Mouse (Mus musculus): ENCODE results near the gene Usp34.
"Not testable (repeated sequence)": the region's sequence is repeated elsewhere in the genome, so short reads cannot be mapped to it uniquely, and the experiment has no call there.

The Usp34 gene

DNA sequence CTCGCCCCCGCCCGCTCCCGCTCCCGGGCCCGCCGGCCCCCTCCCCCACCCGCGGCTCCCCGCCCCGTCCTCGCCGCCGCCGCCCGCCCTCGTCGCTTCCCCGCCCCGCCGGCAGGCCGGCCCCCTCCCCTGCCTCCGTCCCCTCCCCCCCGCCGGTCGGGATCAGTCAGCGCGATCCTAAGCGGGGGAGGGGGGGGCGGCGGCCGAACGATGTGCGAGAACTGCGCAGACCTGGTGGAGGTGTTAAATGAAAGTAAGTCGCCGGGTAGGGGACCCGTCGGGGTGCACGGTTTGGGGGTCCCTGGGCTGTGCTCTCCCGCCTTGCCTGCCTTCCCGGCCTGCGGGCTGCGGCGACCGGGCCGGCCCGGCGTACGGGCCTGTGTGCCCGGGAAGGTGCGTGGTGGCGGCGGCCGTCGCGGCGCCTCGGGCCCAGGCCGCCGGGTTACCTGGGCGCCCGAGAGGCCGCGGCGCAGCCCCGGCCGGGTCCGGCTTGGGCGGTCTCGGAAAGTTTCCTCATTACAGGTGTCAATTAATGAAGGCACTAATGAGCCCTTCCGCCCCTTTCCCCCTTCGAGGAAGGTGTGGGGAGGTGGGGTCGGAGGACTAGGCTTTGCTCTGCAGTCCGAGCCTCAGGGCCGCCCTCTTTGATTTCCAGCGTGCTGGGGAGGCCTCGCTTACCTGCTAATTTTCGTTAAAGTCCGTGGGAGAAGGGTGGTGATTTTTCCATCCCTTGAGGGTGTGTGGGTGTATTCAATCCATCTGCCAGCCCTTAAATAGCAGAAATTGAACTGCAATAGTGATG lies at the start of gene Usp34:
Gene Usp34, plus strand, starts transcription at position 132 of the 802 bp plus-strand sequence.
- peak; percentile 79 for DNase-seq (ENCODE audit: low read depth)

DNA sequence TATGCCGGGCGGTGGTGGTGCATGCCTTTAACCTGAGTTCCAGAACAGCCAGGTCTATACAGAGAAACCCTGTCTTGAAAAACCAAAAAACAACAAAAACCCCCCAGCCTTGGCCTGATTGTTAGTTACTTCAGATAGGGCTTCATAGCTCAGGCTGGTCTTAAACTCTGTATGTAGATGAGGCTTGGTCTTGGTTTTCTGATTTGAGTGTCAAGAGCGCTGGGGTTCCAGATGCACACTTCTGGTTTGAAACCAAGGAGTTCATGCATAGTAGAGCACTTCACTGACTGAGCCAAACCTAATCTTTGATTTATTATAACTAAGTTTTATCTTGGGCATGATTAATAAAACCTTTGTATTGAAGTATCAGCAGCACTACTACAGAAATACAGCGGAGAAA lies 47.6 kb upstream of the Usp34 start:
- no peak for DNase-seq (ENCODE audit: low read depth)

DNA sequence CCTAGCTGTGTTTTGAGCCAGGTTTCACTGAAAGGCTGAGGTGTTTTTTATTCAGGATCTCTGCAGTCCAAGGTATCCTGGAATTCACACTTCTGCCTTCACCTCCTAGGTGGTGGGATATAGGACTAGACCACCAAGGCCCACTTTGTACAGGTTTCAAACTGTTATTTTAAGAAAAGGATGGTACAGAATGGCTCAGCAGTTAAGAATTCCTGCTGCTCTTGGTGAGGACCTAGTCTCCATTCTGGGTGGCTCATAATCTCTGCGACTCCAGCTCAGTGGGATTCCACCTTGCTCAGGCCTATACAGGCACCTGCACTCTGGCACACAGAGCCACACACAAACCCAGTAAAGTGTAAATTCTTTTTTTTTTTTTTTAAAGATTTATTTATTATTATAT lies 47.2 kb upstream of the Usp34 start:
- DNase-seq (ENCODE audit: low read depth), result no peak

DNA sequence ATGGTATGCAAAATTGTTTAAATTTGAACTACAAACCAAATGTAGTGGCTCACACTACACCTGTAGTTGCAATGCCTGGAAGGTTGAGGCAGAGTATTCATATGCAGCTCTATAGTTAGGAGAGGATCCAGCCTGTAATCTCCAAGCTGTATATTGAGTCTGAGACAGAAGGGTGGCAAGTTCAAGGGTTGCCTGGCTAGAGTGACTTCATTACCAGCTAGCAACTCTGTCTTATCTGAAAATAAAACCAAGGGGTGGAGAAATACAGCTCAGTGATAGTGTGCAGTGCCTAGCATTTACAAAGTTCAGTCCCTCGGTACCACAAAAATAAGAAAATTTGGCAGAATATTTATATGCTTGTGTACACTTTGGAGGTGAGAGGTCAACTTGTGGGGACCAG lies 46.5 kb upstream of the Usp34 start:
- DNase-seq (ENCODE audit: low read depth), result no peak

DNA sequence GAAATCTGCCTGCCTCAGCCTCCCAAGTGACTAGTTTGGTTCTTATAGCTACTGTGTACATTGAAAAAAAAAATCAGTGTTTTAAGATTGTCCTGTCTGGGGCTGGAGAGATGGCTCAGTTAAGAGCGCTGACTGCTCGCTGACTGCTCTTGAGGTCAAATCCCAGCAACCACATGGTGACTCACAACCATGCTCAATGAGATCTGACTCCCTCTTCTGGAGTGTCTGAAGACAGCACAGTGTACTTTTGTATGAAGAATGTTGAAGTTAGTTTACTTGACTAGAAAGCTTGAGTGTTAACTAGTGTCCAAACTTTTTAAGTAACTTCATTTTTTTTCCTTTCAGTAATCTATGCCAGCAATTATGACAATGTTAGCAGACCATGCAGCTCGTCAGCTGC lies 45.2 kb upstream of the Usp34 start:
- DNase-seq (ENCODE audit: low read depth), result peak; percentile 50

DNA sequence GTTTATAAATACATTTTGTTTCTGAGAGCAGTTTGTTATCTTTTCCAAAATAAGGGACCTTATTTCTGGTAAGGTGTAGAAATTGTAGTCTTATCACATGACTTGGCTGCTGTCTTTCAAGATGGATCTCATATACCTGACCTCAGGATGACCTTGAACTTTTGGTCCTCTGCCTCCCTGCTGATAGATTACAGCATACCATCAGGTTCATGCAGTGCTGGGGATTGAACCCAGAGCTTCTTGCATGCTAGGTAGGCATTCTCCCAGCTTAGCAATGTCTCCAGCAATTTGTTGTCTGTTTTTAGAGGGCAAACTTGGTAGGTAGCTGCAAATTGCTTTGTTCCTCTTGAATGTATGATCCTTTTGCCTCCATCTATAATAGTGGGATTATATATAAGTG lies 41.7 kb upstream of the Usp34 start:
- DNase-seq (ENCODE audit: low read depth), result no peak

DNA sequence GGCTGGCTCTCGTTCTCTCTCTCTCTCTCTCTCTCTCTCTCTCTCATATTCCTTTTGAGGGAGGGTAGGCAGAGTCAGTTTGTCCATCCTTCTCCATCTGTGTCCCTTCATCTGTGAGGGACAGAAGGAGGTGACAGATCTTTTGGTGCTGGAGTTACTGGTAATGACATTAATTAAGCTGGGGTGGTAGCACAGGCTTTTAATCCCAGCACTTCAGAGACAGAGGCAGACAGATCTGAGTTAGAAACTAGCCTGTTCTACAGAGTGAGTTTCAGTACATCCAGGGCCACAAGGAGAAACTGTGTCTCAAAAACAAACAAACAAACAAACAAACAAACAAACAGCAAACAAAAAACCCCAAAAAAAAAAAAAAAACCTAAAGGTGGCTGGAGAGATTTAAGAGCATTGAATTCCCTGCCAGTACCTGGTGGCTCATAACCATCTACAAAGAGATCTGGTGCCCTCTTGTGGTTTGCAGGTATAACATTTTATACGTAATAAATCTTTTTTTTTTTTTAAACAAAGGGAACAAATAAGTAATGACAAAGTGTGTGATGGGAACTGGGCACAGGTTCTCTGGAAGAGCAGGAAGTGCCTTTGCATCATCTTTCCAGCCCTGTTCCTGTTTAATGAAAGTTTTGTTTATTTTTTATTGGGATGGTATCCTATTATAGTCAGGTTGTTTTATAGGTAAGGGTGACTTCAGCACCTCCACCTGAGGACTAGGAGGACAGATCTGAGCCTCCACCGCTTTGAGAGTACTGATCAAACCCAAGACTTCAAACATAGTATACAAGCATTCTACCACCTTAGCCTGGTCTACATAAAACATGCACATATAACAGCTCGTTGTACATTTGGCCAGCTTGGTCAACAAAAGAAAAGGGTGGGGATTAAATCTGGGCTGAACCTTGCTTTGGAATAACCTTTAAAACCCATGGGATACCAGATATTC lies 34.6 kb upstream of the Usp34 start:
- DNase-seq (ENCODE audit: low read depth), result peak; percentile 78

DNA sequence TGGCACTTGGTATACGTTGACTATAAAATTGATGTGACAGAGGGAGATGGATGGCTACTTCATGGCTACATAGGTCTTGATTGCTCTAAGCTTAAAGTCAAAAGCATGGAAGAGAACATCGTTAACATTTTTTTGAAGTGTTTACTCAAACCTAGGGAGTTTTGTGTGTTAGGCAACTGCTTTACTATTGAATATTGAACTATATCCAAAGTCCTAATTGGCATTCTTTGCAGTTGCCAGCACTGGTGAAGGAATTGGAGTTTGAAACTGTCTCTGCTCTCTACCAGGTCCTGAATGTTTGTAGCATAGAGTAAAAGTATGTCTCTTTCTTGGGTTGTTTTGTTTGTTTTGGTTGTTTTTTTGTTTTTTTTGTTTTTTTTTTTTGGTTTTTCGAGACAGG lies 30.9 kb upstream of the Usp34 start:
- no peak for DNase-seq (ENCODE audit: low read depth)

DNA sequence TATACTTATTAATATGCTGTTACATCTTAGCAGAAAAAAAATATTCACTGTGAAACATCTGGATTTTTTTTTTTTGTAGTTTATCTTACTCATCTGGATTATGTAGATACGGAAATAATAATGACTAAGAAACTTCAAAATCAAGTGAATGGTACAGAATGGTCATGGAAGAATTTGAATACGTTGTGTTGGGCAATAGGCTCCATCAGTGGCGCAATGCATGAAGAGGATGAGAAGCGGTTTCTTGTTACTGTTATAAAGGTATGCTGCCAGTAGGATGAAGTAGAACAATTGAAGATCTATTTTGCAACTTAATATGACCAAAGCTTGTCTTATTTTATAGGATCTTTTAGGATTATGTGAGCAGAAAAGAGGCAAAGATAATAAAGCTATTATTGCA lies 22.2 kb upstream of the Usp34 start:
- DNase-seq (ENCODE audit: low read depth), result no peak

DNA sequence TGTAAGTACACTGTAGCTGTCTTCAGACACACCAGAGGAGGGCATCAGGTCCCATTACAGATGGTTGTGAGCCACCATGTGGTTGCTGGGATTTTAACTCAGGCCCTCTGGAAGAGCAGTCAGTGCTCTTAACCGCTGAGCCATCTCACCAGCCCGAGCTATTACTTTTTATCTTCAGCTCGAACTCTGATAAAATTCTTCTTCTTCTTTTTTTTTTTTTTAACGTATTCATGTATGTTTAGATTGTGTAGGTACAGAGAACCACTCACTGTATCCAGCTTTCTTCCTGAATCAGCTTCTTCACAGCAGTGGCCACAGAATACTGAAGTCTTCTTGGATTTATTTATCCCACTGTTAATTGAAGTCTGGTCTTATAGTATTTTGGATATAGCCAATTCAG lies 17.8 kb upstream of the Usp34 start:
- not testable (repeated sequence) for DNase-seq (ENCODE audit: low read depth)

DNA sequence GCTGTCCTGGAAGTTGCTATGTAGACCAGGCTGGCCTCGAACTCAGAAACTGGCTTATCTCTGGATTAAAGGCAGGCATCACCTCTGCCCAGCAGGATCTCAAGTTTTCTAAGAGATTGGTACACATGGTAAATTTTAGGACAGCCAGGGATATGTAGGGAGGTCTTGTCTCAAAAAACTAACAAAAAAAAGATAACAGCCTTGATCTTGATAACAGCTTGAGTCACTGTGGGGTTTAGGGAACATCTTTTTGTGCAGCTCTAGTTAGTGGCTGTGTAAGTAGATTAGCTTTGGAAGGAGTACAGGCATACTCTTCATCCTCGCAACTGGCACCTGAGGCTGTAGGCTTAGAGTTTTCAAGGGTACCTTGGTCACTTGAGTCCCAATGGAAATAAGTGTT lies 9.3 kb upstream of the Usp34 start:
- DNase-seq (ENCODE audit: low read depth), result no peak

DNA sequence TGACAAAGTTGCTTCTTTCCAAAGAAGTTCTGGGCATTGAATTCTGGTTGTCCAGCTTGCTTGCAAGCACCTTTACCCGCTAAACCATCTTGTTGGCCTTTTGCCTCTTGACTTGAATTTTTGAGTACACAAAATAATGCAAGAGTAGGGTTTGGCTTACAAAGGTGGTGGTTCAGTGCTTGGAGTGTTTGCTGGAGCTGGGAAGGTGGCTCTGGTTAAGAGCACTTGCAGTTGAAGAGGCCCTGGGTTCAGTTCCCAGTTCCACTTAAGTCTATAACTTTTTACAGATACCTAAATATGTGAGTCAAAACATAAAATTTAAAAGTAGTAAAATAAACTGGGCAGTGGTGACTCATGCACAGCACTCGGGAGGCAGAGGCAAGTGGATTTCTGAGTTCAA lies 8.4 kb upstream of the Usp34 start:
- no peak for DNase-seq (ENCODE audit: low read depth)

DNA sequence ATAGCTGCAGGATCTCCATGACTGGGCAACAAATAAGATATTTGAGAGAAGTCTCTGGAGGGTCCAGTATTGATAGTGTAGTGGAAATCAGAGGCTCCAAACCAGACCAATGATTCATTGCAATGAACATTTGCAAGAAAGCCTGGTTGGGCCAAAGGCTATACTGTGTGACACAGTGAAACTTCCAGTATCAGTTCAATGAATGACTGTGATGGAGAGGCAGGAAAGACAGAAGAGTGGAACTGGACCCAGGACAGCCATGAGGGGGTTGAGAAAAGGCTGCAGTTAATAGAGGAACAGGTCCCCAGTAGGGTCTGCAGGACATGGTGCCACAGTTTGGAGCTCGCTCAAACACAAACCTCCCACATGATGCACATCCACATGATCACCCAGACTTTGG lies 6.8 kb upstream of the Usp34 start:
- no peak for DNase-seq (ENCODE audit: low read depth)

DNA sequence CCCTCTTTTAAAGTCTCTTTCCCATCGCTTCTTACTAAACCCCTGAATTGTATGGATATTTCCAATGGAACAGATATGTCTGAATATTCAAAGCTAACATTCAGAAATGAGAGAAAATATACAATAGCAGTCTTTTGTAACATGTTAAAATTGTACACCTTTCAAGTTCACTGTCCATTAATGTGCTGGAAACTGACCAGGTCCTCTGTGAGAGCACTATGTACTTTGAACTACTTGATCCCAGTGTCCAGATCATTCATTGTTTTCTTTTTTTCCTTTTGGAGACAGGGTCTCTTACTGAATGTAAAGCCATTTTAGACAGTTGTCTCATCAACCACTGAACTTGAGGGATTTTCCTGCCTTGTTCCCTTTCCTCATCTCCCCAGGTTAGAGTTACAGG lies 3.6 kb upstream of the Usp34 start:
- no peak for DNase-seq (ENCODE audit: low read depth)

DNA sequence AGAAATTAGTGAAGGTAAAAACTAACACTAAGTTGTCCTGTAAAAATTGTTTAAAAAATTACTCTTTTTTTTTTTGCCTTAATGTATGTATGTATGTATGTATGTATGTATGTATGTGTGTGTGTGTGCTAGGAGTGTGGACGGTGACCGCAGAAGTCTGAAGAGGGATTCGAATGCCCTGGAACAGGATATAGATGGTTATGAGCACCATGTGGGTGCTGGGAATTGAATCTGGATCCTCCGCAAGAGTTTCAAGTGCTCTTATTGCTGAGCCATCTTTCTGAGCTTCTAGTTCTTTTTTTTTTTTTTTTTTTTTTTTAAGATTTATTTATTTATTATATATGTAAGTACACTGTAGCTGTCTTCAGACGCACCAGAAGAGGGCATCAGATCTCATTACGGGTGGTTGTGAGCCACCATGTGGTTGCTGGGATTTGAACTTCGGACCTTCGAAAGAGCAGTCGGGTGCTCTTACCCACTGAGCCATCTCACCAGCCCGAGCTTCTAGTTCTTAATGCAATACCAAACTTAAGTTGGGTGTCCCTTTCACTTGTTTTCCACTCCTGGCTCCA lies 1.5 kb upstream of the Usp34 start:
- DNase-seq (ENCODE audit: low read depth), result peak; percentile 14

DNA sequence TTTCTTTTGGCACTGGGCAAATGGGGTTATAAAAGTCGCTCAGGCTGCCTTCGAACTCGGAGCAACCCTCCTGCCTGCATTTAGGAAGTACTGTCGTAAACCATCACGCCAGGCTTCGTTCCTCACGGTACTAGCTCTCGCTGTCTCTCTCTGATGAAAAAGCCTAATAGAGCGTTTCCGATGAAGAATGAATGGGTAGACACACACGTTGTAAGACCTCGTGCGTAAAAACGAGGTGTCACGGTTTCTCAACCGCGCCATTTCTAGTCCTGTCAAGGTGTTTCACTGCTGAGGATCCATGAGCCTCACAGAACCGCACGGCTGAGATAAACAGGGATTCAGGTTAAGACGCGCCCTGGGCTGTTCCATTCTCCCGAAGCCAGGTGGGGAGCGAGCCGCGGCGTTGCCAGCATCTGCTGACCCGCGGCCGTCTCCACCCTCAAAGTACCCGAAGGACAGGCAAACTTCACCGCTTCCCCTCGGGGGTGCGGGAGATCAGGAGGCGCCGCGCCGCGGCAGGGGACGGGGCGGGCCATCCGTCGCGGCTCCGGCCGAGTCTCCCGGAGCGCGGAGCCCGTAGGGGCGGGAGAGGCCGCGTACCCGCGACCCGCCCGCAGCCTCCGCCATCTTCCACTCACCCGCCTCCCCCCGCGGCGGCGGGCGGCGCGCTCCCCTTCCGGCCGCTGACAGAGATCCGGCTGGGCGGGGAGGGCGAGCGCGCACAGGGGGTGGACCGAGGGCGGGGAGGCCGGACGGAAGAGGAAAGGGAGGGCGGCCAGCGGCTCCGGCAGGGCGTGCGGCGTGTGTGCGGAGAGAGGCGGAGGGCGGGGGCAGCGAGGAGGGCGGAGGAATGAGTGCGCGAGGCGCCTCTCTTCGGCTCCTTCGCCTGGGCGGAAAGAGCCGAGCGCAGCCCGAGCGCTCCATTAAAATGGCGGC lies 754 bp upstream of the Usp34 start:
- DNase-seq (ENCODE audit: low read depth), result peak; percentile 98

DNA sequence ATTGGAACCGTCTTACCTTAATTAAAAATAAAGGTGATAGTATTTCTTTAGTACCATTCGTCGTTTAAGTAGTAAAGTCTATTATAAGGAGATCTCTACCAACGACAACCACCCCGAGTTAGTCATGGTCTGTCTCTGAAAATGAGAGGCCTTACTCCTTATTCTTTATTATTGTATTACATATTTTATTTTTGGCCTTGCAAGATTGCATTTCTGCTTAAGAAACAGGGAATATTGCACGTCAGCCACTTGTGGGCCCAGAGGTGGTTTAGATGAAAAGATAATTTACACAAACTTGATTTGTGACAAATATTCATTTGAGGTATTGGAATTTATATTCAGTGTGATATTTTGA lies 848 bp downstream of the Usp34 start:
- peak; percentile 12 for DNase-seq (ENCODE audit: low read depth)

DNA sequence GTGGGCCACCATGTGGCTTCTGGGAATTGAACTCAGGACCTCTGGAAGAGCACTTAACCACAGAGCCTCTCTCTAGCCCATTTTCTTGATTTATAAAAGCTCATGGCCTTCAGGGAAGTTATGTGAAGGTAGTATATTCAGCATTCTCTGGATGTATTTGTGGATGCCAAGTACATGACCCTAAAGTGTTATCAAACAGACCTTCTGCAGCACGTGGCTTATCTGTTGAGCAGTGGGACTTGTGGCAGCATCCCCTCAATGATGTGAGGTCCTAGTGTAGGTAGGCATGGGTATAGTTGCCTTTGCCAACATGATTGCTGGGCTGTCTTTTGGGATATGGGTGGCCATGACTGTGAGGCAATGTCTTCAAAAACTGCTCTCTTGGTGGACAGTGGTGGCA lies 6.8 kb downstream of the Usp34 start:
- no peak for DNase-seq (ENCODE audit: low read depth)

DNA sequence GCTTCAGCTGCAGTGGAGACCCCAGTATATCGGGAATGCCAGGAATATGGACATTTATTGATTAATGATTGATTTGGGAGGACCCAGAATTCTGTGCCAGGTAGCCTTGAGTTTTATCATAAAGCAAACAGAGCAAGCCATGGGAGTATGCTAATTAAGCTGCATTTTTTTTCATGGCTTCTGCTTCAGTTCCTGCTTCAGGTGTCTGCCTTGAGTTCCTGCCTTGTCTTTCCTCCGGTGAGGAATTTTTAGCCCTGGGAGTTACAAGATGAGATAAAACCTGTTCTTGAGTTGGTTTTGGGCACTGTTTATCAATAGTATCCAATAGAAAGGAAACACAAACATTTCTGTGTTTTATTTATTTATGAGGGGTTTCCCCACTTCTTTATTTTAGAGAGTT lies 22.7 kb downstream of the Usp34 start:
- DNase-seq (ENCODE audit: low read depth), result no peak

DNA sequence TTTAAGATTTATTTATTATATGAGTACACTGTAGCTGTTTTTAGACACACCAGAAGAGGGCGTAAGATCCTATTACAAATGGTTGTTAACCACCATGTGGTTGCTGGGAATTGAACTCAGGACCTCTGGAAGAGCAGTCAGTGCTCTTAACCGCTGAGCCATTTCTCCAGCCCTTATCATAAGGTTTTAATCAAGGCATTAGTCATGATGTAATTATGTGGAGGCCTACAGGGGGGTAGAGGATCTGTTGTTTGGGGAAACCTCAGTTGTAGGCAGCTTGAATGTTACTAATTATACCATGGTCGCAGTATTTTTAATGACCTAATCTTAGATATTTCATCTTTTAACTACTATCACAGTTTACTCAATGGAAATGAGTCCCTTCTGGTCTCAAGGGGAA lies 25.4 kb downstream of the Usp34 start:
- DNase-seq (ENCODE audit: low read depth), result peak; percentile 59

DNA sequence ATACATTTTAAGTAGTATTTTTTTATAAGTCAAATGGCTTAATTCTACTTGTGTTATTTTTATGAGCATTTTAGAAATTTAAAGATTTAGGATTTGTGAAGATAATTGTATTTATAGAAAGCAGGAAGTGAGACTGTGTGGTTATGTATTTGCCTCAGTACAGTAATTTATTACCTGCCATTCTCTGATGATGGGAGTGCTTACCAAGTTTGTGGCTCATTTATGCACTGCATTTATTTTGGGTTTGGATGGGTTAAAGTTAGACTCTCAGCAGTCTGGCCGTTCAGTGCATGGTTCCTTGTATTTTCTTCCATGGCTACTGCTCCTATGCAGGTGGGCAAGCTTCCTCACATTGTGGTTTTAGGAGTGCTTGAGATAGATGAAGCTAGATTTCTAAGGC lies 28.5 kb downstream of the Usp34 start:
- no peak for DNase-seq (ENCODE audit: low read depth)

DNA sequence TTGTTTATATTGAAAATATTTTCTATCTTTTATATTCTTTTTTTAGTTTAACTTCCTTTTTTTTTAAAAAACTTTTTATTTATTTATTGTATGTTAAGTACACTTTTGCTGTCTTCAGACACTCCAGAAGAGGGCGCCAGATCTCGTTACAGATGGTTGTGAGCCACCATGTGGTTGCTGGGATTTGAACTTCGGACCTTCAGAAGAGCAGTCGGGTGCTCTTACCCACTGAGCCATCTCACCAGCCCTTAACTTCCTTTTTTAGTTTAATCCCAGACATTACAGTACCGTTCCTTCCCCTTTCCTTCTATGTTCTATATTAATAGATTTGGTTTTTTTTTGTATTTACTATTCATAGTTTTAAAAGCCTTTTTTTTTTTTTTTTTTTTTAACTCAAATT lies 50.5 kb downstream of the Usp34 start:
- not testable (repeated sequence) for DNase-seq (ENCODE audit: low read depth)

Measured in NIH3T3 (cell line).